Mouse (Mus musculus) embryonic fibroblast, embryonic 13.5 days (primary cell): ENCODE data around the gene Spp2. TPM values are rescaled to one million over a fixed set of nuclear protein-coding genes. Genes with fewer than 3 reads are reported as not detected.

Experiments used
- H3K27ac ChIP-seq: 2 replicates; pipeline ENCODE4 v1.5.1; 2012; ENCODE audit warnings: low read length, control low read depth, inconsistent platforms; ENCODE audit not compliant: insufficient read depth
- H3K4me1 ChIP-seq: 2 replicates; pipeline ENCODE4 v1.6.1; 2011; ENCODE audit warnings: low read length; ENCODE audit not compliant: control insufficient read depth, insufficient read depth
- H3K4me3 ChIP-seq: 2 replicates; pipeline ENCODE4 v1.5.1; 2011; ENCODE audit warnings: mild to moderate bottlenecking, control low read depth, low read length; ENCODE audit not compliant: insufficient read depth
- CTCF ChIP-seq: IDR thresholded peaks from 2 replicates; pipeline ENCODE4 v1.5.1; 2011; ENCODE audit warnings: mild to moderate bottlenecking, control low read depth, low read length, moderate library complexity, borderline replicate concordance; ENCODE audit not compliant: insufficient read depth
- POLR2A ChIP-seq: IDR thresholded peaks from 2 replicates; pipeline ENCODE4 v1.6.1; 2011; ENCODE audit warnings: low read depth, mild to moderate bottlenecking, control low read depth, low read length, moderate library complexity
- polyA plus RNA-seq: library from polyadenylated mRNA; stranded (reverse); fragments of >200 nt; gene quantifications from 2 replicates; pipeline ENCODE4 v1.2.4, GENCODE M21; 2011; ENCODE audit warnings: low read depth; ENCODE audit not compliant: missing spikeins, insufficient read length

The Spp2 gene
- polyA plus RNA-seq, 1 experiment: not detected

DNA sequence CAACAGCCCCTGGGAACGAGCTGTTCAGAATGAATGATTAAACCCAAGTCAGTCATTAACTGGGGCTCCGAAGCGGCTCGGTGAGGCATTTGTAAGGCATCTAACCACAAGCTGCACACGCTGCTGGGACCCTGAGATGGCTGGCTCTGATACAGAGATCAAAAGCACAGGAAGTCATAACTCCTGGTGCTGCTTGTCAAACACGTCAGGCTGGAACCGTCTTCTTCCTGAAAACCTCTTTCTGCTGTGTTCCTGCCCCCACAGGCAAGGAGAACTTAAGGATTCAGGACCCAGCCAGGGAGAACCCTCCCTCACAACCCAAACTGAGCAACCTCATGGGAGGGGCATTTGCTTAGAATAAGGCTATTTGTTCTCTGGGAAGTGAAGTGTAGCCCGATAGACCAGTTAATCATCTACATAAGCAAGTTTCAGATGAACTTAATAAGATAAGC lies 68.8 kb downstream of the Spp2 start:
- TF ChIP-seq CTCF (no peak), POLR2A (peak; percentile 12; the same call in 1 of the 2 replicates)
- Histone ChIP-seq H3K27ac (peak overlapping the region; percentile 94), H3K4me3 (no peak overlapping the region), H3K4me1 (peaks cover 23% of the 10 kb centered on the region)

Other genes with a start within 250 kb of the Spp2 start
- gene Ugt1a5, start 240.9 kb upstream of the Spp2 start, polyA plus RNA-seq: 0.39 TPM in 1 of 2 replicates, not detected in the other
- gene Ugt1a2, start 206.4 kb upstream of the Spp2 start, polyA plus RNA-seq: not detected in 2 replicates
- 3.0 and 3.9 TPM in 2 replicates for gene Dnajb3, start 201.2 kb upstream of the Spp2 start, polyA plus RNA-seq
- gene Ugt1a1, start 195.0 kb upstream of the Spp2 start, polyA plus RNA-seq: not detected in 2 replicates
- not detected in 2 replicates for gene Mroh2a, start 180.0 kb upstream of the Spp2 start, polyA plus RNA-seq
- 106 and 122 TPM in 2 replicates for gene Hjurp, start 129.3 kb upstream of the Spp2 start, polyA plus RNA-seq
- not detected in 2 replicates for gene Trpm8, start 129.3 kb upstream of the Spp2 start, polyA plus RNA-seq
- gene Glrp1, start 103.1 kb downstream of the Spp2 start, polyA plus RNA-seq: 0.33 TPM in 1 of 2 replicates, not detected in the other